Mouse (Mus musculus): ENCODE measurements at regions not wholly inside any gene's neighbourhood (a gene's known extent, or its start where the extent isn't known, plus 50 kb on each side); places are given as distances from the start of the nearest gene placed in this dataset.

DNA sequence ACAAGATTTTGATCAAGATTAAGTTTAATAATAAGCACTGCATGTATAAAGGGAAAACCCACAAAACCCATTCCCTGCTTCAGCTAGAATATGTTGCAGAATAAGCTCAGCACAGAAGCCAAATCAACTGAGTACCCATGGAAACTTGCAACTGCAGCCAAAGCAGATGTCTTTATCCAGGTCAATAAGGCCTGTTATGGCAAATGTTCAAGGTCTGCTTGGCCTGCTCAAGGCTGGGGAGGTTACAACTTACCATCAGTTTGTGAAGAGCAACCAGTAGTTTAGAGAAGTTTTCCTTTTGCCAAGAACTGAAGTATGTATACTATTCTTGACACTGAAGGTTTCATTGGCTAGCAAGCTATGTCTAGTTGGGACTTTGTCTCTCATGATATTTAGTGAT, 78.3 kb upstream of the Mrgprb4 start:
- no peak overlapping the region for H3K27ac ChIP-seq (replicated peaks)

DNA sequence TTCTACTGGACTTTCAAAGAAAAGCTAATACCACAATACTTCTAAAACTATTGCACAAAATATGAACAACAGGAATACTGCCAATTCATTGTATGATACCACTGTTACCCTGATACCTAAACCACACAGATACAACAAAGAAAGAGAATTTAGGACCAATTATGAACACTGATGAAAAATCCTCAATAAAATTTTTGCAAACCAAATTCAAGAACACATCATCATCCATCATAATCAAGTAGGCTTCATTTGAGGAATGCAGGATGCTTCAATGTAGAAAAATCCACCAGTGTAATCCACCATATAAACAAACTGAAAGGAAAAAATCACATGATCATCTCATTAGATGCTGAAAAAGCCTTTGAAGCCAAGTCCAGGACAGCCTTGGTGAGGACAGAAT, 62.4 kb upstream of the Mrgprb4 start:
- Histone ChIP-seq H3K36me3 (no peaks in the 10 kb centered on the region), H3K4me3 (no peak overlapping the region), H3K27ac (replicated peaks) (no peak overlapping the region), H3K9me3 (peaks cover 27% of the 10 kb centered on the region), H3K9ac (no peak overlapping the region), H3K4me2 (no peak overlapping the region), H3K4me1 (replicated peaks) (no peaks in the 10 kb centered on the region), H3K27me3 (no peaks in the 10 kb centered on the region)
- no peak for ATAC-seq (ENCODE audit: low read depth)

More for the DNA sequence above, 78.3 kb upstream of the Mrgprb4 start:
- Histone ChIP-seq H3K4me2 (no peak overlapping the region), H3K4me1 (replicated peaks) (no peaks in the 10 kb centered on the region), H3K36me3 (no peaks in the 10 kb centered on the region), H3K27me3 (no peaks in the 10 kb centered on the region), H3K9me3 (peaks cover 52% of the 10 kb centered on the region), H3K9ac (no peak overlapping the region), H3K4me3 (no peak overlapping the region)
- no peak for ATAC-seq (ENCODE audit: low read depth)
